Mouse (Mus musculus) MEL (cell line): ENCODE results near the gene Cblb. TPM values are rescaled to one million over a fixed set of nuclear protein-coding genes. Genes with fewer than 3 reads are reported as not detected.

Experiments used
- DNase-seq: peaks from one replicate; pipeline ENCODE4 v3.0.0; 2011; ENCODE audit warnings: low read depth, low spot score
- H3K27ac ChIP-seq: 2 replicates; pipeline ENCODE4 v1.5.1; 2012; ENCODE audit warnings: low read depth, mild to moderate bottlenecking, control low read depth, low read length, moderate library complexity; ENCODE audit not compliant: control insufficient read depth
- H3K27me3 ChIP-seq, 2 experiments: fragments of 150-350 bp in 1 of 2; sonication (generic) in 1 of 2; 2 replicates each; pipeline ENCODE4 v1.6.1; 2012; ENCODE audit warnings: low read length in 2 of 2, mild to moderate bottlenecking in 2 of 2, improper control_type of control experiment in 1 of 2, moderate library complexity in 1 of 2; ENCODE audit not compliant: insufficient read depth in 2 of 2, control insufficient read depth in 1 of 2
- H3K36me3 ChIP-seq, 2 experiments: 2 replicates each; pipeline ENCODE4 v1.6.1; 2012 to 2014; ENCODE audit warnings: low read length in 2 of 2, improper control_type of control experiment in 1 of 2, inconsistent platforms in 1 of 2, mild to moderate bottlenecking in 1 of 2; ENCODE audit not compliant: insufficient read depth in 2 of 2, control insufficient read depth in 1 of 2
- H3K4me1 ChIP-seq, 2 experiments: fragments of 150-350 bp in 1 of 2; sonication (generic) in 1 of 2; 2 replicates each; pipeline ENCODE4 v1.6.1; 2012; ENCODE audit warnings: low read length in 2 of 2, improper control_type of control experiment in 1 of 2, mild to moderate bottlenecking in 1 of 2; ENCODE audit not compliant: insufficient read depth in 2 of 2, control insufficient read depth in 1 of 2
- H3K4me3 ChIP-seq, 2 experiments: fragments of 150-350 bp in 1 of 2; sonication (generic) in 1 of 2; 2 replicates each; pipeline ENCODE4 v1.5.1; 2012; ENCODE audit warnings: low read depth in 2 of 2, low read length in 2 of 2, mild to moderate bottlenecking in 2 of 2, moderate library complexity in 2 of 2, control low read depth in 1 of 2, improper control_type of control experiment in 1 of 2; ENCODE audit not compliant: control insufficient read depth in 1 of 2, insufficient read depth in 1 of 2
- H3K79me2 ChIP-seq: 2 replicates; pipeline ENCODE4 v1.6.1; 2012; ENCODE audit warnings: mild to moderate bottlenecking, low read length, moderate library complexity; ENCODE audit not compliant: control insufficient read depth, poor library complexity, insufficient read depth
- H3K9ac ChIP-seq: 2 replicates; pipeline ENCODE4 v1.6.1; 2012; ENCODE audit warnings: low read depth, mild to moderate bottlenecking, control low read depth, low read length, moderate library complexity; ENCODE audit not compliant: control insufficient read depth, poor library complexity, severe bottlenecking
- H3K9me3 ChIP-seq: fragments of 150-350 bp; sonication (generic); replicated peaks from 2 replicates; pipeline ENCODE4 v1.6.1; 2012; ENCODE audit warnings: mild to moderate bottlenecking, low read length, improper control_type of control experiment, moderate library complexity; ENCODE audit not compliant: insufficient read depth
- CHD2 ChIP-seq: IDR thresholded peaks from 2 replicates; pipeline ENCODE4 v1.6.1; 2011; ENCODE audit warnings: low read length, improper control_type of control experiment
- CTCF ChIP-seq, 3 experiments: IDR thresholded peaks in 2 of 3; conservative IDR thresholded peaks in 1 of 3; 2 replicates each; pipeline ENCODE4 v1.5.1; 2011 to 2012; ENCODE audit warnings: low read length in 3 of 3, low read depth in 2 of 3, mild to moderate bottlenecking in 2 of 3, improper control_type of control experiment in 1 of 3, inconsistent platforms in 1 of 3, mixed read lengths in 1 of 3, moderate library complexity in 1 of 3; ENCODE audit not compliant: control insufficient read depth in 1 of 3, insufficient read depth in 1 of 3, poor library complexity in 1 of 3, severe bottlenecking in 1 of 3
- ELF1 ChIP-seq: IDR thresholded peaks from 2 replicates; pipeline ENCODE4 v1.6.1; 2014; ENCODE audit warnings: low read depth, mild to moderate bottlenecking, inconsistent platforms, low read length, improper control_type of control experiment, moderate library complexity
- GABPA ChIP-seq: IDR thresholded peaks from 2 replicates; pipeline ENCODE4 v1.6.1; 2012; ENCODE audit warnings: low read depth, mild to moderate bottlenecking, inconsistent platforms, low read length, improper control_type of control experiment, moderate library complexity
- GATA1 ChIP-seq: IDR thresholded peaks from 2 replicates; pipeline ENCODE4 v1.6.1; 2011; ENCODE audit warnings: low read depth, low read length, improper control_type of control experiment
- HCFC1 ChIP-seq: IDR thresholded peaks from 2 replicates; pipeline ENCODE4 v1.6.1; 2012; ENCODE audit warnings: low read depth, mild to moderate bottlenecking, inconsistent platforms, low read length, improper control_type of control experiment, moderate library complexity
- JUND ChIP-seq: IDR thresholded peaks from 2 replicates; pipeline ENCODE4 v1.6.1; 2011; ENCODE audit warnings: low read depth, mild to moderate bottlenecking, improper control_type of control experiment, low read length
- MAX ChIP-seq: IDR thresholded peaks from 2 replicates; pipeline ENCODE4 v1.6.1; 2011; ENCODE audit warnings: low read length, improper control_type of control experiment
- MXI1 ChIP-seq: IDR thresholded peaks from 2 replicates; pipeline ENCODE4 v1.6.1; 2011; ENCODE audit warnings: mild to moderate bottlenecking, low read depth, low read length, improper control_type of control experiment
- MYB ChIP-seq: IDR thresholded peaks from 2 replicates; pipeline ENCODE4 v1.6.1; 2011; ENCODE audit warnings: mild to moderate bottlenecking, low read depth, low read length, improper control_type of control experiment
- POLR2AphosphoS2 ChIP-seq: IDR thresholded peaks from 2 replicates; pipeline ENCODE4 v1.6.1; 2011; ENCODE audit warnings: low read length, improper control_type of control experiment
- POLR2AphosphoS5 ChIP-seq: IDR thresholded peaks from 2 replicates; pipeline ENCODE4 v1.6.1; 2012; ENCODE audit warnings: low read depth, borderline replicate concordance, mild to moderate bottlenecking, inconsistent platforms, low read length, moderate library complexity, mixed read lengths
- RAD21 ChIP-seq: IDR thresholded peaks from 2 replicates; pipeline ENCODE4 v1.6.1; 2011; ENCODE audit warnings: mild to moderate bottlenecking, low read depth, low read length, improper control_type of control experiment
- SMC3 ChIP-seq: IDR thresholded peaks from 2 replicates; pipeline ENCODE4 v1.6.1; 2011; ENCODE audit warnings: low read depth, low read length, improper control_type of control experiment
- TBP ChIP-seq: IDR thresholded peaks from 2 replicates; pipeline ENCODE4 v1.8.0; 2011; ENCODE audit warnings: low read depth, low read length, improper control_type of control experiment
- TCF12 ChIP-seq: IDR thresholded peaks from 2 replicates; pipeline ENCODE4 v1.6.1; 2014; ENCODE audit warnings: low read depth, mild to moderate bottlenecking, inconsistent platforms, low read length, improper control_type of control experiment, moderate library complexity
- ZC3H11A ChIP-seq: IDR thresholded peaks from 2 replicates; pipeline ENCODE4 v1.6.1; 2012; ENCODE audit warnings: low read depth, mild to moderate bottlenecking, inconsistent platforms, low read length, improper control_type of control experiment
- ZMIZ1 ChIP-seq: IDR thresholded peaks from 2 replicates; pipeline ENCODE4 v1.6.1; 2012; ENCODE audit warnings: low read depth, mild to moderate bottlenecking, inconsistent platforms, low read length, improper control_type of control experiment, moderate library complexity
- ZNF384 ChIP-seq: IDR thresholded peaks from 2 replicates; pipeline ENCODE4 v1.6.1; 2012; ENCODE audit warnings: low read depth, mild to moderate bottlenecking, inconsistent platforms, low read length, improper control_type of control experiment
- polyA plus RNA-seq, 2 experiments: library from polyadenylated mRNA; stranded (reverse) in 1 of 2; unstranded in 1 of 2; fragments of >175 nt in 1 of 2; fragments of >200 nt in 1 of 2; gene quantifications; 2 replicates each; pipeline versions ENCODE4 v1.2.1 to v1.2.4; 2012; ENCODE audit warnings: low replicate concordance in 2 of 2, low read depth in 1 of 2; ENCODE audit not compliant: insufficient read length in 2 of 2, insufficient read depth in 1 of 2, missing spikeins in 1 of 2
- total RNA-seq: library from RNA; depleted of rRNA; stranded (reverse); fragments of 300-350 nt; gene quantifications from 2 replicates; pipeline ENCODE4 v1.2.3, GENCODE M21; 2012

The Cblb gene
- total and polyA plus RNA-seq, 3 experiments, result 1.5 to 5.7 TPM; not detected in 1

DNA sequence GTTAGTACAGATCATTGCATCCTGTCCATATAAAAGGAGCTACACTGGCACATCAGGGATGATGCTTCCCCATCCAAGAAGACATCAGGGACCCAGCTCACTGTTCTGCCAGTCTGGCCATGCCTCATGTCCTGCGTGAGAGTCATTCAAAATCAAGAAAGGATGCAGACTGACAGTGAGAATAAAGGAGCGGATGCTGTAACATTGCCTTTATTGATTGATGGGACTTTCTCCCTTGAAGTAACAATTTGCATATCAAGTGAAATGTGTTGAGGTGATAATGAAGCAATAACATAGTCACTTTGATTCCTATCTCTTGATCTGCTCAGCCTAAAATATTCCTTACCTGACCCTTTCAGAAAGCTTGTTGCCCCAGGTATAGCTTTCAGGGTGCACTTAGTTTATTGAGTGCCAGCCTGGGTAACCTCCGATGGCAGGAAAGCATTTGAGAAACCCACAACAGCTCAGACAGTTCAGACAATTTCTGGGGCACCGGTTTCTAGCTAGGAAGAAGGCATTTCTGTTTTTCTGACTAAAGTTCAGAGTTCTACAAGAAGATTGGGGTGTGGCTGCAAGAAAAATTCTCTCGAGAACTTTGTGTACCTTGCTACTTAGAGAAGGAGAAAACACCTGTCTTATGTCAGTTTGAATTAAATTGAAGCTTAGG lies 124.1 kb downstream of the Cblb start:
- Histone ChIP-seq H3K9me3 (no peaks in the 10 kb centered on the region), H3K4me1 (no peaks in the 10 kb centered on the region), H3K27ac (no peak overlapping the region), H3K36me3 (no peaks in the 10 kb centered on the region; a peak in 1 of 4 replicates), H3K4me3 (no peak overlapping the region), H3K27me3 (no peaks in the 10 kb centered on the region), H3K79me2 (no peaks in the 10 kb centered on the region), H3K9ac (no peak overlapping the region)
- no peak for DNase-seq
- no peak for TF ChIP-seq ZC3H11A
- TF ChIP-seq MYB, result no peak
- TF ChIP-seq ZMIZ1, result no peak
- TF ChIP-seq RAD21, result no peak

DNA sequence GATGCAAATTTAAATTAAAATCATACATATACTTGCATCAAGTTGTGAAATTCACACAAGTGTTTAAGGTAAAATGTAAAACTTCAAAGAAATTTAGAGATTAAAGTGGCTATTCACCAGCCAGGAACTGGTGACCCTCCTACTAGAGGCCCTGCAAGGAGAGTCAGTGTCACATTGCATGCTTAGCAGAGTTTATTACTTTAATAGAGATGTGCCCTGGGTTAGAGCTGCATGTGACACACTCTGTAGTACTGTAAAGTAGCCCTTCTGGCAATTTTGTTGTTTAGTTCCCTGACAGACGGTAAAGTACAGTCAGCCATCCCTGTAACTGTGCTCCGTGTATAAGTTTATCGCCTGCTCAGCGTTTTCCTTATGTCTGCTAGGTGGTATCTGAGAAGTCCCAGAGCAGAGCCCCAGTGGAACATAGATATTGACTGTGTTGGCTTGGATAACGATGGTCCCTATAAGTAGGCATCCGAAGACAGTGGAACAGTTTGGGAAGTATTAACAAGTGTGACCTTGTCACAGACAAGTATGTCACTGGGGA lies 129.0 kb downstream of the Cblb start:
- DNase-seq, result no peak
- no peak overlapping the region for H3K27ac ChIP-seq
- no peaks in the 10 kb centered on the region for H3K36me3 ChIP-seq
- TF ChIP-seq MXI1 (no peak), GABPA (no peak), HCFC1 (no peak), CHD2 (no peak), ZMIZ1 (no peak), GATA1 (no peak), SMC3 (no peak), POLR2AphosphoS5 (no peak), ELF1 (no peak), CTCF (IDR thresholded peaks at IDR 0.05 in 2 of 3, conservative IDR thresholded peaks at IDR 0.05 in 1 of 3; ENCODE audit: control insufficient read depth in 1 of 3, insufficient read depth in 1 of 3, low read depth in 2 of 3, low read length in 3 of 3, poor library complexity in 1 of 3, severe bottlenecking in 1 of 3) (no peak), MYB (no peak), TBP (no peak), MAX (no peak), TCF12 (no peak), POLR2AphosphoS2 (no peak), ZNF384 (no peak), JUND (no peak)
- TF ChIP-seq, all 39 proteins: peak for 0
- no peak overlapping the region for H3K9ac ChIP-seq
- no peaks in the 10 kb centered on the region for H3K4me1 ChIP-seq
- H3K4me3 ChIP-seq, result no peak overlapping the region
- H3K27me3 ChIP-seq, result no peaks in the 10 kb centered on the region
- no peaks in the 10 kb centered on the region for H3K9me3 ChIP-seq
- no peaks in the 10 kb centered on the region for H3K79me2 ChIP-seq
